Mouse (Mus musculus): ENCODE results near the gene Brf1. TPM values are rescaled to one million over a fixed set of nuclear protein-coding genes. Genes with fewer than 3 reads are reported as not detected.
A peak's percentile ranks its signal among the peaks of the same experiment; 100 is the strongest.

Brf1 gene
- 83.3 and 131 TPM in 2 replicates for polyA plus RNA-seq (2012; rRNA removed)

- Histone ChIP-seq H3K4me1 (ENCODE audit: control insufficient read depth, insufficient read depth, low read length) (peaks cover 3% of the 10 kb centered on the region), H3K4me3 (replicated peaks; ENCODE audit: extremely low read depth, low read depth, low read length) (peak within 1 kb of the TSS; percentile 99)
- under 1% methylated on average over 92 of the region's 96 CpGs for WGBS
- DNase-seq: peak; percentile 94
- no peak for TF ChIP-seq CTCF (IDR thresholded peaks at IDR 0.05; ENCODE audit: insufficient read depth, low read length)
- 0 out of 2 replicates have a peak, but pooled peaks have one; percentile 90 for TF ChIP-seq POLR2A (IDR thresholded peaks at IDR 0.05; ENCODE audit: borderline replicate concordance, extremely low read depth, low read depth, low read length)
These were observed at the start of gene Brf1 for GRCm38 (mm10) chr12:113000294-113001132. Gene Brf1 (minus strand): TSS chr12:113000704.

DNA sequence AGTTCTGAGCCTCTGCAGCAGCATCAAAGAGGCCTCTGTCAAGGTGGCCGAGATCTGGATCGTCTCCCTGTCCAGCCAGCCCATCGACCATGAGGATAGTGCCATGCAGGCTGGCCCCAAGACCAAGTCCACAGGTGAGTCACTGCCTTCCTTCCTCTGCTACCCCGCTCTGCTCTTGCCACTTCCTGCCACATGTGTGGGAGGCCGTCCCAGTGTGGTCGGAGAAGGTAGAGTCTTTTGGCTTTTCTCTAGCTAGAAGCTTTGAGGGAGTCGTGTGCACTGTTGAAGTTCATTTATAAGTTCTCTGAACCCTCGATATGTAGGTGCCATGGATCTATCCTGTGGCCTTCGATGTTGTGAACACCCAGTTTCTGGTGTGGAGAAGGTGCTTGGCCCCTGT, 49.3 kb upstream of the Brf1 start:
- H3K4me3 ChIP-seq (replicated peaks; ENCODE audit: extremely low read depth, low read depth, low read length): no peak overlapping the region
- H3K4me1 ChIP-seq (ENCODE audit: control insufficient read depth, insufficient read depth, low read length): no peaks in the 10 kb centered on the region
- WGBS: 71% methylated on average over 9 of the region's 9 CpGs
- TF ChIP-seq CTCF (IDR thresholded peaks at IDR 0.05; ENCODE audit: insufficient read depth, low read length) (no peak), POLR2A (IDR thresholded peaks at IDR 0.05; ENCODE audit: borderline replicate concordance, extremely low read depth, low read depth, low read length) (no peak)
- DNase-seq: no peak

- no peak for TF ChIP-seq POLR2A (IDR thresholded peaks at IDR 0.05; ENCODE audit: borderline replicate concordance, extremely low read depth, low read depth, low read length)
- WGBS: 85% methylated on average over 5 of the region's 5 CpGs
- DNase-seq: no peak
- H3K4me3 ChIP-seq (replicated peaks; ENCODE audit: extremely low read depth, low read depth, low read length): no peak overlapping the region
- H3K4me1 ChIP-seq (ENCODE audit: control insufficient read depth, insufficient read depth, low read length): no peaks in the 10 kb centered on the region
These were observed 47.6 kb upstream of the Brf1 start for GRCm38 (mm10) chr12:113048103-113048502.

GRCm38 (mm10) chr12:113046861-113047260, 46.4 kb upstream of the Brf1 start:
- no peaks in the 10 kb centered on the region for H3K4me1 ChIP-seq (ENCODE audit: control insufficient read depth, insufficient read depth, low read length)
- DNase-seq: no peak
- no peak for TF ChIP-seq CTCF (IDR thresholded peaks at IDR 0.05; ENCODE audit: insufficient read depth, low read length)
- TF ChIP-seq POLR2A (IDR thresholded peaks at IDR 0.05; ENCODE audit: borderline replicate concordance, extremely low read depth, low read depth, low read length): no peak
- 60% methylated on average over 15 of the region's 15 CpGs for whole genome bisulfite sequencing
- no peak overlapping the region for H3K4me3 ChIP-seq (replicated peaks; ENCODE audit: extremely low read depth, low read depth, low read length)

DNA sequence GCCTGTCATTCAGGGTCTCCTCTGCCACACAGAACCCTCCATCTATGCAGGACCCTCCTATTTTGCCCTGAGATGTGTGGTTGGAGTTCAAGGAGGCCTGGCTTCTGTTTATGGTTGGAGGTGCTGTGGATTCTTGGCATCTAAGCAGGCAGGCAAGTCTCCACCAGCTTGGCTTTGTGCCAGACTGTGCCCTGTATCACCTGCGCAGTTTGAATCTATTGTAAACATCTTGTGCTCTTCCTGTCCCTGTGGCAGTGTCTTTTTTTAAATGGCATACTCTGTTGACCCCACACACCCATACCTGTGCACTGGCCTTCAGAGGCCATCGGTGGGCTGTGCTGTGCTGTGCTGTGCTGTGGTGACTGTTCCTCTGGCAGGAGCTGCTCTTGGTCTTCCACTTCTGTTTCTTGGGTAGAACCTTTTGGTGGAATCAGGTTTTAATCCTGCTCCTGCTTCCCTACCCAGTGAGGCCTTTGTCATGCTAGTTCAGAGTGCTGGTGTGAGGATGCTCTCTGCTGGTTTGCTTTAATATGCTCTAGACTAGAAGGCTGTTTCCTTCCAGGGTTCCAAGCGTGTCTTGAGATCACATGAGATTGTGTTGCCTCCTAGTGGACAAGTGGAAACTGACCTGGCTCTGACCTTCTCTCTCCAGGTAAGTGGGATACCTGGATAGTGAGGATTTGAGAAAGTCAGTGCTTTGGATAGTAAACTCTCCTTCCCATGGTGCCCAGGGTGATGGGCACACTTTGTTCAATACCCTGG, 44.6 kb upstream of the Brf1 start:
- H3K4me3 ChIP-seq (replicated peaks; ENCODE audit: extremely low read depth, low read depth, low read length): no peak overlapping the region
- peaks cover 4% of the 10 kb centered on the region; the same call in 1 of the 2 replicates for H3K4me1 ChIP-seq (ENCODE audit: control insufficient read depth, insufficient read depth, low read length)
- TF ChIP-seq CTCF (IDR thresholded peaks at IDR 0.05; ENCODE audit: insufficient read depth, low read length) (no peak), POLR2A (IDR thresholded peaks at IDR 0.05; ENCODE audit: borderline replicate concordance, extremely low read depth, low read depth, low read length) (no peak)
- peak; percentile 34 for DNase-seq
- WGBS: 59% methylated on average over 3 of the region's 3 CpGs

DNA sequence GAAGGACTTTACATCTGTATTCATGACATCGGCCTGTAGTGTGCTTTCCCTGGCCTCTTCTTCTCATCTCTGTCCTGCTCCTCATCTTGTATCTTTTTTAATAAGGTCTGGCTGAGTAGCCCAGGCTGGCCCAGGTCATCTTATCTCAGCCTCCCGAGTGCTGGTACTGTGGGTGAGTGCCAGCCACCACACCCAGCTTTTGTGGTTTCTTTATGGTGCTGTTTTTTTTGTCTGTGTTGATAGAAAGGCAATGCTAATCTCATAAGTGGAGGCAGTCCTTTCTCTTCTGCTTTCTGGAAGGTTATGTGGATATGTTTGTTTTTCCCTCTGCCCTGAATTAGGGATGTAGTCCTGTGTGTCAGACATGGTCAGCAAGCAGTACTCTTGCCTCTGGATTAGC, 42.0 kb upstream of the Brf1 start:
- Histone ChIP-seq H3K4me1 (ENCODE audit: control insufficient read depth, insufficient read depth, low read length) (peaks cover 4% of the 10 kb centered on the region; the same call in 1 of the 2 replicates), H3K4me3 (replicated peaks; ENCODE audit: extremely low read depth, low read depth, low read length) (no peak overlapping the region)
- TF ChIP-seq CTCF (IDR thresholded peaks at IDR 0.05; ENCODE audit: insufficient read depth, low read length) (no peak), POLR2A (IDR thresholded peaks at IDR 0.05; ENCODE audit: borderline replicate concordance, extremely low read depth, low read depth, low read length) (no peak)
- no peak for DNase-seq
- WGBS: 54% methylated on average over 2 of the region's 2 CpGs

GRCm38 (mm10) chr12:113041481-113042439, 41.3 kb upstream of the Brf1 start:
- no peak for DNase-seq
- peaks cover 4% of the 10 kb centered on the region; the same call in 1 of the 2 replicates for H3K4me1 ChIP-seq (ENCODE audit: control insufficient read depth, insufficient read depth, low read length)
- WGBS: 50% methylated on average over 15 of the region's 15 CpGs
- no peak overlapping the region for H3K4me3 ChIP-seq (replicated peaks; ENCODE audit: extremely low read depth, low read depth, low read length)
- no peak for TF ChIP-seq CTCF (IDR thresholded peaks at IDR 0.05; ENCODE audit: insufficient read depth, low read length)
- no peak for TF ChIP-seq POLR2A (IDR thresholded peaks at IDR 0.05; ENCODE audit: borderline replicate concordance, extremely low read depth, low read depth, low read length)

DNA sequence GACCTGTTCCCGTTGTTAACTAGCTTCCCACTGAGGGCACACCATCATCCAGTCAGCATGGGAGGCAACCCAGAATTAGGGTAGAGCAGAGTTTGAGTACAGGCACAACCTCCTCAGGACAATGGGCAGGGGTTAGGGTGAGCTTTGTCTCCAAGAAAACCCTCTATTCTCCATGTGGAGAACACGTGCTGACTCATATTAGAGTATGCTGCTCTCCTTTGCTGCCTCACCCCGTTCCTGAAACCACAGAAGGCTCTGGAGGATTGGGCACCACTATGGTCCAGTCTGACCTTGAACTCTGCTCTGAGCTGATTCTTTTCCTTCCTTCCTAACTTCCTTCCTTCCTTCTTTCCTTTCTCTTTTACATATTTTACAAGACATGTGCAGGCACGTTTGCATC, 37.9 kb upstream of the Brf1 start:
- no peak for DNase-seq
- WGBS: 79% methylated on average over 4 of the region's 4 CpGs
- TF ChIP-seq CTCF (IDR thresholded peaks at IDR 0.05; ENCODE audit: insufficient read depth, low read length) (no peak), POLR2A (IDR thresholded peaks at IDR 0.05; ENCODE audit: borderline replicate concordance, extremely low read depth, low read depth, low read length) (no peak)
- H3K4me3 ChIP-seq (replicated peaks; ENCODE audit: extremely low read depth, low read depth, low read length): no peak overlapping the region
- H3K4me1 ChIP-seq (ENCODE audit: control insufficient read depth, insufficient read depth, low read length): peaks cover 4% of the 10 kb centered on the region; the same call in 1 of the 2 replicates

- peaks cover 5% of the 10 kb centered on the region; the same call in 1 of the 2 replicates for H3K4me1 ChIP-seq (ENCODE audit: control insufficient read depth, insufficient read depth, low read length)
- no peak for DNase-seq
- no peak for TF ChIP-seq CTCF (IDR thresholded peaks at IDR 0.05; ENCODE audit: insufficient read depth, low read length)
- no peak for TF ChIP-seq POLR2A (IDR thresholded peaks at IDR 0.05; ENCODE audit: borderline replicate concordance, extremely low read depth, low read depth, low read length)
- WGBS: 88% methylated on average over 4 of the region's 4 CpGs
- H3K4me3 ChIP-seq (replicated peaks; ENCODE audit: extremely low read depth, low read depth, low read length): no peak overlapping the region
These were observed 36.5 kb upstream of the Brf1 start for GRCm38 (mm10) chr12:113036996-113037395.
